Mouse (Mus musculus) hindbrain, embryonic 16.5 days (tissue): ENCODE measurements around the gene Vamp3. TPM values are rescaled to one million over a fixed set of nuclear protein-coding genes. Genes with fewer than 3 reads are reported as not detected.
"Not testable (repeated sequence)": the region's sequence is repeated elsewhere in the genome, so short reads cannot be mapped to it uniquely, and the experiment has no call there.

Experiments
- ATAC-seq: fragments of 200-750 bp; cut with Nextera tagmentation; 2 replicates; pipeline ENCODE4 v1.8.0; 2017; ENCODE audit warnings: moderate TSS enrichment, moderate library complexity
- H3K27ac ChIP-seq: fragments of 300-500 bp; sonication (generic); 2 replicates; pipeline ENCODE4 v1.5.1; 2014; ENCODE audit warnings: low read depth, mild to moderate bottlenecking, control low read depth, low read length, moderate library complexity
- H3K27me3 ChIP-seq: fragments of 300-500 bp; sonication (generic); replicated peaks from 2 replicates; pipeline ENCODE4 v1.6.1; 2014; ENCODE audit warnings: low read length; ENCODE audit not compliant: control insufficient read depth, insufficient read depth
- H3K36me3 ChIP-seq: fragments of 300-500 bp; sonication (generic); 2 replicates; pipeline ENCODE4 v1.6.1; 2014; ENCODE audit warnings: mild to moderate bottlenecking, low read length, moderate library complexity, mixed read lengths; ENCODE audit not compliant: control insufficient read depth, insufficient read depth
- H3K4me1 ChIP-seq: fragments of 300-500 bp; sonication (generic); 2 replicates; pipeline ENCODE4 v1.6.1; 2014; ENCODE audit warnings: low read depth, low read length; ENCODE audit not compliant: control insufficient read depth, insufficient read depth
- H3K4me2 ChIP-seq: fragments of 300-500 bp; sonication (generic); 2 replicates; pipeline ENCODE4 v1.6.1; 2014; ENCODE audit warnings: mild to moderate bottlenecking, low read length, control low read depth, moderate library complexity
- H3K4me3 ChIP-seq: fragments of 300-500 bp; sonication (generic); 2 replicates; pipeline ENCODE4 v1.5.1; 2014; ENCODE audit warnings: mild to moderate bottlenecking, low read length, control low read depth, moderate library complexity
- H3K9ac ChIP-seq: fragments of 300-500 bp; sonication (generic); 2 replicates; pipeline ENCODE4 v1.6.1; 2014; ENCODE audit warnings: low read depth, mild to moderate bottlenecking, control low read depth, low read length, moderate library complexity
- H3K9me3 ChIP-seq: fragments of 300-500 bp; sonication (generic); 2 replicates; pipeline ENCODE4 v1.6.1; 2014; ENCODE audit warnings: mild to moderate bottlenecking, low read length, moderate library complexity; ENCODE audit not compliant: control insufficient read depth
- WGBS: fragments of 180-500 bp; shearing (Covaris S2); extraction: QIAGEN DNeasy Blood & Tissue Kit; methylation state at CpG from one replicate; pipeline ENCODE4 v1.1.7; 2014; 5-methylcytosine and 5-hydroxymethylcytosine counted together
- polyA plus RNA-seq: library from polyadenylated mRNA; unstranded; fragments of >200 nt; fragmentation: Nextera tagmentation; extraction: Ambion mirVana; gene quantifications from 2 replicates; pipeline ENCODE4 v1.2.1, GENCODE M21; 2015

The Vamp3 gene
- polyA plus RNA-seq, 1 experiment from 2014 or later = 54.6 TPM

DNA sequence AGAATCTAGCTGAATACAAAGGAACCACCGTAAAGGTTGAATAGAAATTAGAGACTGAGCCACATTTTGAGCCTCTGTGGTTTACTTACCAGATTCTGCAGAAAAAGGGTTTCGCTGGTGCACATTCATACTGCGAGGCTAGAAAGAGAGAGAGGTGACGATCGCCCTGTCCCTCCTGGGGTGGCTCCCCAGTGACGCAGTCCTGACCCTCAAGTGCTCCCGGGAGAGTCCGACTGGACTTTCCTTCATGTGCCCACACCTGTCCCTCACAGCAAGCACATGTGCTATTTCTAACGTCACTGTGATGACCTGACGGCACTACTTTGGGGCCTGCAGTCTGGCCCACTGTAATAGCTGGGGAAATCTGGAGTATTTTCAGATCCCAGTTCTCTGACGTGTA is 20.0 kb downstream of the Vamp3 start:
- WGBS = 88% methylated on average over 11 of the region's 11 CpGs
- Histone ChIP-seq H3K9ac (no peak overlapping the region), H3K27me3 (0 out of 2 replicates have a peak, but pooled peaks cover 2% of the 10 kb centered on the region), H3K4me3 (no peak overlapping the region), H3K9me3 (no peaks in the 10 kb centered on the region), H3K36me3 (no peaks in the 10 kb centered on the region), H3K4me2 (no peak overlapping the region), H3K27ac (no peak overlapping the region), H3K4me1 (no peaks in the 10 kb centered on the region)
- no peak for ATAC-seq

GRCm38 (mm10) chr4:151036521-151036920 is 21.2 kb downstream of the Vamp3 start:
- Histone ChIP-seq H3K4me1 (no peaks in the 10 kb centered on the region), H3K27ac (no peak overlapping the region), H3K9ac (no peak overlapping the region), H3K27me3 (no peaks in the 10 kb centered on the region), H3K9me3 (no peaks in the 10 kb centered on the region), H3K4me2 (no peak overlapping the region), H3K4me3 (no peak overlapping the region), H3K36me3 (no peaks in the 10 kb centered on the region)
- no peak for ATAC-seq
- 90% methylated on average over 7 of the region's 7 CpGs for WGBS

DNA sequence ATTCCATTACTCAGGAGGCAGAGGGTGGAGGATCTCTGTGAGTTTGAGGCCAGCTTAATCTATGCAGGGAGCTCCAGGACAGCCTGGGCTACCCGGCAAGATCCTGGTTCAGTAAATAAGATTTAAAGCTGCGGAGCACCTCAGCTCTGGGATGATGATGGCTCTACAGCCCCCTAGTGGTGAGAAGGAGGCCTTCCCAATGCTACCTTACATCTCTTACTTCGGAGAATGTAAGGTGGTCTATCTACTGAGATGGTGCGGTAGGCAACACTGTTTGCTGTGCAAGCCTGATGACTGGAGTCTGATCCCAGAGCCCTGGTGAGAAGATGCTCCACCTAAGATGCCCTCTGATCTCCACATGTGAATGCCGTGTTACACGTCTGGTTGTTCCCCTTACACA is 30.8 kb downstream of the Vamp3 start:
- ATAC-seq = peak; percentile 58; the same call in 1 of the 2 replicates
- Histone ChIP-seq H3K27ac (no peak overlapping the region), H3K4me1 (no peaks in the 10 kb centered on the region), H3K4me3 (no peak overlapping the region), H3K4me2 (no peak overlapping the region), H3K9me3 (no peaks in the 10 kb centered on the region), H3K36me3 (no peaks in the 10 kb centered on the region), H3K27me3 (no peaks in the 10 kb centered on the region), H3K9ac (no peak overlapping the region)
- WGBS = 52% methylated on average over 6 of the region's 6 CpGs

DNA sequence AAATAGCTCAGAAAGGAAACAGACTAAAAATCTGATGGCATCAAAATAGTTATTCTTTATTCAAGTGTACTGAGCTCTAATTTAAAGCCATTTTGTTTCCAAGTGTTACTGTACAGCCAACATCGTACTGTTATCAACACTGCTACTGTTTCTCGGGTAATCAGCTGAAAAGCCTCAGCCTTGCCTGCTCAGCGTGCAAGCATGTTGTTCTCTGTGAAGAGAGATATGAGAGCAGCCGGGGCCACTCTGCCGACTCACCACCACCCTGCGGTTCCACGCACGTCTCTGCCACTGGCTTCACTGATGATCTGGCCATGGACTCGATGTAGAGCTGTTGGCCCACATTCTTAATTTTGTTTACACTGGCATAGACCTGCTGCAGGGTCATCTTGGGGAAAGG is 33.6 kb downstream of the Vamp3 start:
- Histone ChIP-seq H3K4me3 (no peak overlapping the region), H3K9ac (no peak overlapping the region), H3K27ac (no peak overlapping the region), H3K4me1 (no peaks in the 10 kb centered on the region), H3K4me2 (no peak overlapping the region), H3K36me3 (no peaks in the 10 kb centered on the region), H3K27me3 (no peaks in the 10 kb centered on the region), H3K9me3 (no peaks in the 10 kb centered on the region)
- 89% methylated on average over 9 of the region's 9 CpGs for WGBS
- ATAC-seq = no peak

DNA sequence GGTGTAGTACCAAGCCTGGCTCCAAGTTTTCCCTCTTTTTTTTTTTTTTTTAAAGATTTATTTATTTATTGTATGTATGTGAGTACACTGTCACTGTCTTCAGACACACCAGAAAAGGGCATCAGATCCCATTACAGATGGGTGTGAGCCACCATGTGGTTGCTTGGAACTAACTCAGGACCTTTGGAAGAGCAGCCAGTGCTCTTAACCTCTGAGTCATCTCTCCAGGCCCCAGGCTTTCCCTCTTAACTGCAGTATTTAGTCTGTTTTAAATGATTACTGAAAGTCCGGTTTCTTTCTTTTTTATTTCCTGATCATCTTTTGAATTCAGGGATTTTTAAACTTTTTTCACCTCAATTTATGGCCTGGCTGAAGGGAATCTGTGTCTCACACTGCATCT is 40.4 kb downstream of the Vamp3 start:
- WGBS = 97% methylated on average over 1 of the region's 1 CpGs
- H3K4me1 ChIP-seq, H3K4me3 ChIP-seq, ATAC-seq, H3K4me2 ChIP-seq, H3K36me3 ChIP-seq, H3K9ac ChIP-seq, H3K9me3 ChIP-seq, H3K27ac ChIP-seq, H3K27me3 ChIP-seq: not testable (repeated sequence)

DNA sequence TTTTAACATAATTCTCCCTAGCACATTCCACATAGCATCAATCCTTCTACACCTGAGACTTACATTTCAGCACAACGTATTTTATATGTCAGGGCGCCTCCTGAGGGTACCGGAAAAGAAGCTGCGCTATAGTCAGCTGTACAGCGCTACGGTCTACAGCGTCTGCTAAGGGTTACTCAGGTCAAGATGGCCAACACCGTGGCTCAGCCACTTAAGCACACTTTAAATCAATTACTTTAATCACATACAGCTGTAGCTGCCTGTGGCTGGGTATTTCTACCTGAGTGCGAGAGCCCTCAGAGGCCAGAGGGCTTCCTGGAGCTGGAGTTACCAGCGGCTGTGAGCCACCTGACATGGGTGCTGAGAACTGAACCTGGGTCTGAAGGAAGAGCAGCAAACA is 41.8 kb downstream of the Vamp3 start:
- H3K4me1 ChIP-seq = no peaks in the 10 kb centered on the region
- H3K9me3 ChIP-seq = no peaks in the 10 kb centered on the region
- H3K4me3 ChIP-seq = no peak overlapping the region
- H3K27ac ChIP-seq = no peak overlapping the region
- WGBS = 90% methylated on average over 10 of the region's 10 CpGs
- H3K27me3 ChIP-seq = no peaks in the 10 kb centered on the region
- ATAC-seq = no peak
- H3K4me2 ChIP-seq = no peak overlapping the region
- H3K36me3 ChIP-seq = peaks cover 7% of the 10 kb centered on the region
- no peak overlapping the region for H3K9ac ChIP-seq

DNA sequence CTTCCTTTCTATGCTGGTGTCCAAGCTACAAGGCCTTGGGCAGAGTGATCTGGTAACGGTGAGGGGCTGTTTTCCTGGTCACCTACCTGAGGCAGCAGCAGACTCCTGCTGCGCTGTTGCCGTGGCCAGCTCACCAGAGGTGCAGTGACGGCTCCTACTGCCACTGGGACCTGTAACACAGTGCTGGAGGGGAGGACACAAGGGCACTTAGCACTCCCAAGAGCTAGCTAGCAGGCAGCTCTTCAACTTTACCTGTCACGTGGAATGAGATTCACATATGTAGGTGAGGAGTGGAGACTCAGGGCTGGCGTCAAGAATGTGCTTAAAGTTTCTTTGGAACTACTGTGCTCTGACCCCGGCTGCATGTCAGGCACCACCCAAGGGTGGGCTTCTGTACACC is 47.4 kb downstream of the Vamp3 start:
- WGBS = 91% methylated on average over 7 of the region's 7 CpGs
- Histone ChIP-seq H3K9me3 (no peaks in the 10 kb centered on the region), H3K27ac (no peak overlapping the region), H3K27me3 (no peaks in the 10 kb centered on the region), H3K4me3 (no peak overlapping the region), H3K9ac (no peak overlapping the region), H3K4me1 (no peaks in the 10 kb centered on the region), H3K36me3 (peaks cover 6% of the 10 kb centered on the region), H3K4me2 (no peak overlapping the region)
- ATAC-seq = no peak

DNA sequence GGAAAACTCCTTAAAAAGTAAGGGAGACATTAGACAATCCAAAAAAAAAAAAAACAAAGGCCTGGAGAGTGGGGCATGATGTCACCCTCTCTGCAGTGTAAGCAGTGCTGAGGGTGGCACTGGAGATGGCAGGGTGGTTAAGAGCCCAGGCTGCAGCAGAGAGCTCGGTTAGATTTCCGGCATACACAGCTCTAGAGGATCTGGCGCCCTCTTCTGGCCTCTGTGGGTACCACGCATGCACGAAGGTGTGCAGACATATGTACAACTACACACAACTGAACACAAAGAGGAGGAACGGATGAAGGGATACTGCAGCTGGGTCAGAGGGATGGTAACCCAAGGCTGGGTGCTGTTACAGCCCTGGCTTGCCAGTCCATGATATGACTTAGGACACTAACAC is 50.8 kb downstream of the Vamp3 start:
- Histone ChIP-seq H3K4me3 (no peak overlapping the region), H3K9me3 (no peaks in the 10 kb centered on the region), H3K27ac (no peak overlapping the region), H3K4me2 (no peak overlapping the region), H3K4me1 (no peaks in the 10 kb centered on the region), H3K36me3 (peaks cover 6% of the 10 kb centered on the region), H3K27me3 (no peaks in the 10 kb centered on the region), H3K9ac (no peak overlapping the region)
- WGBS = 50% methylated on average over 6 of the region's 6 CpGs
- ATAC-seq = no peak

DNA sequence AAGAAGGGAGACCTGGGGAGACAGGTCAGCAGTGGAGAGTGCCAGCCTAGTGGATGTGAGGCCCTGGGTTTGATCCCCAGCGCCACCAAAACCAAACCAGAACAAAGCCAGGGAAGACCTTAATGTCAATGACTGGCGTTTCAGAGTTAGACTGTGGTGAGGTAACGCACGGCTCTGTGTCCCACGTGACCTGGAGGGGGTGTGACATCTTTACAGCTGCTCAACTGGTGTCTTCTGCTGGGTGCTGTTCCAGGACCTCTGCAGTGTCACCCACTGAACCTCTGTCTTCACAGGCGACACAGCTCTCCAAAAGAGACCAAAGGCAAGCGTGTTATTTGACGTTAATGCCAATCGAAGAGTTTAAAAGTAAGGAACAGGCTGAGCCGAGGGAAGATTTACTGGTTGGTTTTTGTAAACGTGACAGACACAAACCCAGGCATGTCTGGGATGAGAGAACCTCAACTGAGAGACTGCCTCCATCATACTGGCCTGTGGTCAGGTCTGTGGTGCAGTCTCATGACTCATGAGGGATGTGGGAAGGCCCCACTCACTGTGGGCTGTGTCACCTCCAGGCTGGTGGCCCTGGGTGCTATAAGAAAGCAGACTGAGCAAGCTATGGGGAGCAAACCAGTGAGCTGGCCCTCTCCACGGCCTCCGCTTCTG is 52.0 kb downstream of the Vamp3 start:
- 94% methylated on average over 13 of the region's 13 CpGs for WGBS

DNA sequence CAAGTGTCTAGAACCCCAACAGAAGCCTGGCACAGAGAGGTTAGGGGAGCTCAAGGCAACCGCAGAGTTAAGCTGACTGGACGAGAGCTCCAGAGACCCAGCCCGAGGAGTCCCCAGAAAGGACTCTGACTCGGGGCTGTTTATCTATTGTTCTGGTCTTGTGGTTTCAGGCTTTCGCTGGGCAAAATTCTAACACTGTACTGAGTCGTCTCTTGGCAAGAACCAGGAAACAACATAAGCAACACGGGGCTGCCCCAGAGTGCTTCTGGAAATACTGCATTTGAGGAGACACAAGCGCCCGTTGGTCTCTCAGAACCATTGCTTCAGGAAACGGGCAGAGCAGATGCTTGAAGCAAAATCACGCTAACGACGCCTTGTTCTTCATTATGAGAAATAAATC is 56.4 kb downstream of the Vamp3 start:
- WGBS = 72% methylated on average over 13 of the region's 13 CpGs
- ATAC-seq = no peak

More for the DNA sequence above, 52.0 kb downstream of the Vamp3 start:
- Histone ChIP-seq H3K27ac (no peak overlapping the region), H3K4me1 (no peaks in the 10 kb centered on the region), H3K4me2 (no peak overlapping the region), H3K4me3 (no peak overlapping the region), H3K27me3 (no peaks in the 10 kb centered on the region), H3K36me3 (peaks cover 4% of the 10 kb centered on the region; the same call in 1 of the 2 replicates), H3K9me3 (no peaks in the 10 kb centered on the region), H3K9ac (no peak overlapping the region)
- no peak for ATAC-seq

More for the DNA sequence above, 56.4 kb downstream of the Vamp3 start:
- Histone ChIP-seq H3K4me1 (no peaks in the 10 kb centered on the region), H3K4me2 (no peak overlapping the region), H3K27ac (no peak overlapping the region), H3K9me3 (no peaks in the 10 kb centered on the region), H3K4me3 (no peak overlapping the region), H3K36me3 (no peaks in the 10 kb centered on the region), H3K27me3 (no peaks in the 10 kb centered on the region), H3K9ac (no peak overlapping the region)
